Mouse (Mus musculus): Measurements from ENCODE around the gene Dnajc14. TPM values are rescaled to one million over a fixed set of nuclear protein-coding genes. Genes with fewer than 3 reads are reported as not detected.

Dnajc14 gene
- polyA plus RNA-seq (2015; fragmentation: Nextera tagmentation; extraction: Ambion mirVana) = 50.6 TPM in 2 replicates

GRCm38 (mm10) chr10:128803771-128804270 is at the start of gene Dnajc14:
TSS of gene Dnajc14 (plus strand) at chr10:128804062.
- H3K27me3 ChIP-seq (replicated peaks) = no peaks in the 10 kb centered on the region
- peaks cover 11% of the 10 kb centered on the region; the same call in 1 of the 2 replicates for H3K36me3 ChIP-seq
- peak within 1 kb of the TSS; percentile 98 for H3K27ac ChIP-seq (replicated peaks)
- peak within 1 kb of the TSS; percentile 67 for H3K4me2 ChIP-seq
- H3K4me3 ChIP-seq (replicated peaks) = peak within 1 kb of the TSS; percentile 86
- WGBS = under 1% methylated on average over 14 of the region's 14 CpGs
- H3K4me1 ChIP-seq = peaks cover 52% of the 10 kb centered on the region
- peak; percentile 9 for ATAC-seq (ENCODE audit: low FRiP score)
- H3K9ac ChIP-seq (replicated peaks) = peak within 1 kb of the TSS; percentile 91
- no peaks in the 10 kb centered on the region for H3K9me3 ChIP-seq (replicated peaks)

GRCm38 (mm10) chr10:128772895-128773294 is 31.0 kb upstream of the Dnajc14 start:
- H3K4me1 ChIP-seq = no peaks in the 10 kb centered on the region

GRCm38 (mm10) chr10:128773685-128774084 is 30.2 kb upstream of the Dnajc14 start:
- Histone ChIP-seq H3K27me3 (replicated peaks) (no peaks in the 10 kb centered on the region), H3K4me3 (replicated peaks) (no peak overlapping the region), H3K4me2 (no peak overlapping the region), H3K4me1 (no peaks in the 10 kb centered on the region), H3K27ac (replicated peaks) (no peak overlapping the region), H3K9ac (replicated peaks) (no peak overlapping the region), H3K36me3 (no peaks in the 10 kb centered on the region), H3K9me3 (replicated peaks) (no peaks in the 10 kb centered on the region)
- no peak for ATAC-seq (ENCODE audit: low FRiP score)
- 25% methylated on average over 5 of the region's 5 CpGs for WGBS

More at GRCm38 (mm10) chr10:128772895-128773294, 31.0 kb upstream of the Dnajc14 start:
- Histone ChIP-seq H3K4me3 (replicated peaks) (no peak overlapping the region), H3K27ac (replicated peaks) (no peak overlapping the region), H3K36me3 (no peaks in the 10 kb centered on the region), H3K4me2 (no peak overlapping the region), H3K9me3 (replicated peaks) (no peaks in the 10 kb centered on the region), H3K9ac (replicated peaks) (no peak overlapping the region), H3K27me3 (replicated peaks) (no peaks in the 10 kb centered on the region)
- no peak for ATAC-seq (ENCODE audit: low FRiP score)
- WGBS = 88% methylated on average over 2 of the region's 2 CpGs

GRCm38 (mm10) chr10:128778441-128778840 is 25.4 kb upstream of the Dnajc14 start:
- Histone ChIP-seq H3K36me3 (no peaks in the 10 kb centered on the region), H3K27me3 (replicated peaks) (no peaks in the 10 kb centered on the region), H3K4me3 (replicated peaks) (no peak overlapping the region), H3K4me2 (no peak overlapping the region), H3K27ac (replicated peaks) (no peak overlapping the region), H3K9me3 (replicated peaks) (no peaks in the 10 kb centered on the region; the same call in 1 of the 2 replicates), H3K9ac (replicated peaks) (no peak overlapping the region), H3K4me1 (no peaks in the 10 kb centered on the region)
- no peak for ATAC-seq (ENCODE audit: low FRiP score)
- WGBS = 96% methylated on average over 2 of the region's 2 CpGs

- Histone ChIP-seq H3K9me3 (replicated peaks) (no peaks in the 10 kb centered on the region; the same call in 1 of the 2 replicates), H3K4me2 (no peak overlapping the region), H3K4me1 (no peaks in the 10 kb centered on the region), H3K9ac (replicated peaks) (no peak overlapping the region), H3K36me3 (no peaks in the 10 kb centered on the region), H3K27ac (replicated peaks) (0 out of 2 replicates have a peak overlapping the region, but pooled peaks have one; percentile 2), H3K4me3 (replicated peaks) (no peak overlapping the region), H3K27me3 (replicated peaks) (no peaks in the 10 kb centered on the region)
- WGBS = 48% methylated on average over 8 of the region's 8 CpGs
- no peak for ATAC-seq (ENCODE audit: low FRiP score)
These were observed 24.7 kb upstream of the Dnajc14 start for GRCm38 (mm10) chr10:128779011-128779795.

- WGBS = 96% methylated on average over 1 of the region's 1 CpGs
- no peak overlapping the region for H3K4me3 ChIP-seq (replicated peaks)
- H3K36me3 ChIP-seq = no peaks in the 10 kb centered on the region
- no peaks in the 10 kb centered on the region for H3K27me3 ChIP-seq (replicated peaks)
- no peak overlapping the region for H3K9ac ChIP-seq (replicated peaks)
- no peak overlapping the region for H3K27ac ChIP-seq (replicated peaks)
- no peaks in the 10 kb centered on the region for H3K4me1 ChIP-seq
- ATAC-seq (ENCODE audit: low FRiP score) = no peak
- no peaks in the 10 kb centered on the region; the same call in 1 of the 2 replicates for H3K9me3 ChIP-seq (replicated peaks)
- no peak overlapping the region for H3K4me2 ChIP-seq
These were observed 23.7 kb upstream of the Dnajc14 start for GRCm38 (mm10) chr10:128780200-128780599.

GRCm38 (mm10) chr10:128790398-128791124 is 13.3 kb upstream of the Dnajc14 start, which contains the start of gene Mmp19:
TSS of gene Mmp19 (plus strand) at chr10:128790910.
- no peak within 1 kb of the TSS for H3K9ac ChIP-seq (replicated peaks)
- WGBS = 76% methylated on average over 7 of the region's 7 CpGs

GRCm38 (mm10) chr10:128792041-128792440 is 11.8 kb upstream of the Dnajc14 start:
- no peaks in the 10 kb centered on the region for H3K4me1 ChIP-seq
- H3K27me3 ChIP-seq (replicated peaks) = no peaks in the 10 kb centered on the region
- H3K4me3 ChIP-seq (replicated peaks) = no peak overlapping the region
- H3K9ac ChIP-seq (replicated peaks) = no peak overlapping the region
- H3K27ac ChIP-seq (replicated peaks) = no peak overlapping the region
- no peaks in the 10 kb centered on the region for H3K9me3 ChIP-seq (replicated peaks)
- no peak for ATAC-seq (ENCODE audit: low FRiP score)
- H3K36me3 ChIP-seq = no peaks in the 10 kb centered on the region
- no peak overlapping the region for H3K4me2 ChIP-seq

More at GRCm38 (mm10) chr10:128790398-128791124, 13.3 kb upstream of the Dnajc14 start, which contains the start of gene Mmp19:
- Histone ChIP-seq H3K4me2 (no peak within 1 kb of the TSS), H3K27me3 (replicated peaks) (no peaks in the 10 kb centered on the region), H3K9me3 (replicated peaks) (no peaks in the 10 kb centered on the region), H3K4me1 (no peaks in the 10 kb centered on the region), H3K4me3 (replicated peaks) (no peak within 1 kb of the TSS), H3K36me3 (no peaks in the 10 kb centered on the region), H3K27ac (replicated peaks) (no peak within 1 kb of the TSS)
- ATAC-seq (ENCODE audit: low FRiP score) = no peak

GRCm38 (mm10) chr10:128793258-128793657 is 10.6 kb upstream of the Dnajc14 start:
- no peak for ATAC-seq (ENCODE audit: low FRiP score)
- no peaks in the 10 kb centered on the region for H3K9me3 ChIP-seq (replicated peaks)
- H3K4me3 ChIP-seq (replicated peaks) = no peak overlapping the region
- no peak overlapping the region for H3K4me2 ChIP-seq
- H3K36me3 ChIP-seq = 0 out of 2 replicates have a peak, but pooled peaks cover 3% of the 10 kb centered on the region
- H3K27me3 ChIP-seq (replicated peaks) = no peaks in the 10 kb centered on the region
- 91% methylated on average over 1 of the region's 1 CpGs for WGBS
- no peak overlapping the region for H3K9ac ChIP-seq (replicated peaks)
- no peaks in the 10 kb centered on the region for H3K4me1 ChIP-seq
- H3K27ac ChIP-seq (replicated peaks) = no peak overlapping the region

GRCm38 (mm10) chr10:128794391-128794790 is 9.5 kb upstream of the Dnajc14 start:
- Histone ChIP-seq H3K27ac (replicated peaks) (no peak overlapping the region), H3K9ac (replicated peaks) (no peak overlapping the region), H3K4me3 (replicated peaks) (no peak overlapping the region), H3K4me2 (no peak overlapping the region), H3K27me3 (replicated peaks) (no peaks in the 10 kb centered on the region), H3K4me1 (no peaks in the 10 kb centered on the region), H3K9me3 (replicated peaks) (no peaks in the 10 kb centered on the region), H3K36me3 (0 out of 2 replicates have a peak, but pooled peaks cover 4% of the 10 kb centered on the region)
- ATAC-seq (ENCODE audit: low FRiP score) = no peak
- 93% methylated on average over 5 of the region's 5 CpGs for WGBS

- Histone ChIP-seq H3K9me3 (replicated peaks) (no peaks in the 10 kb centered on the region), H3K36me3 (peaks cover 8% of the 10 kb centered on the region; the same call in 1 of the 2 replicates), H3K27me3 (replicated peaks) (no peaks in the 10 kb centered on the region), H3K27ac (replicated peaks) (no peak overlapping the region), H3K4me3 (replicated peaks) (no peak overlapping the region), H3K9ac (replicated peaks) (no peak overlapping the region), H3K4me1 (no peaks in the 10 kb centered on the region), H3K4me2 (no peak overlapping the region)
- ATAC-seq (ENCODE audit: low FRiP score) = no peak
- 89% methylated on average over 3 of the region's 3 CpGs for whole genome bisulfite sequencing
These were observed 8.3 kb upstream of the Dnajc14 start for GRCm38 (mm10) chr10:128795581-128795980.

All from neural tube, embryonic 15.5 days (tissue).